Mouse (Mus musculus) liver, adult (tissue): Measurements from ENCODE around the gene Adk.

ENCODE experiments used
- GATA4 ChIP-seq: IDR thresholded peaks from 2 replicates; pipeline ENCODE4 v1.6.1; 2014; ENCODE audit warnings: mild to moderate bottlenecking, low read length; ENCODE audit not compliant: insufficient replicate concordance

Adk gene

GRCm38 (mm10) chr14:21107551-21107950 is 55.2 kb downstream of the Adk start:
- TF ChIP-seq GATA4 = no peak

GRCm38 (mm10) chr14:21110492-21110891 is 58.1 kb downstream of the Adk start:
- no peak for TF ChIP-seq GATA4

GRCm38 (mm10) chr14:21111500-21111899 is 59.1 kb downstream of the Adk start:
- no peak for TF ChIP-seq GATA4

- TF ChIP-seq GATA4 = no peak
Observed at GRCm38 (mm10) chr14:21112174-21112573, 59.8 kb downstream of the Adk start.

GRCm38 (mm10) chr14:21112742-21113141 is 60.4 kb downstream of the Adk start:
- no peak for TF ChIP-seq GATA4

- TF ChIP-seq GATA4 = no peak
Observed at GRCm38 (mm10) chr14:21114339-21114738, 62.0 kb downstream of the Adk start.

- no peak for TF ChIP-seq GATA4
Observed at GRCm38 (mm10) chr14:21115318-21115717, 62.9 kb downstream of the Adk start.

GRCm38 (mm10) chr14:21115888-21116460 is 63.6 kb downstream of the Adk start:
- TF ChIP-seq GATA4 = no peak

- TF ChIP-seq GATA4 = no peak
Observed at GRCm38 (mm10) chr14:21118095-21118494, 65.7 kb downstream of the Adk start.

- no peak for TF ChIP-seq GATA4
Observed at GRCm38 (mm10) chr14:21119653-21120313, 67.4 kb downstream of the Adk start.

- no peak for TF ChIP-seq GATA4
Observed at GRCm38 (mm10) chr14:21120473-21120872, 68.1 kb downstream of the Adk start.

- TF ChIP-seq GATA4 = peak; percentile 75; the same call in 1 of the 2 replicates
Observed at GRCm38 (mm10) chr14:21127215-21127614, 74.8 kb downstream of the Adk start.

- no peak for TF ChIP-seq GATA4
Observed at GRCm38 (mm10) chr14:21136906-21137305, 84.5 kb downstream of the Adk start.

GRCm38 (mm10) chr14:21142603-21143002 is 90.2 kb downstream of the Adk start:
- no peak for TF ChIP-seq GATA4

GRCm38 (mm10) chr14:21143406-21144115 is 91.2 kb downstream of the Adk start:
- no peak for TF ChIP-seq GATA4

- no peak for TF ChIP-seq GATA4
Observed at GRCm38 (mm10) chr14:21147171-21147570, 94.8 kb downstream of the Adk start.
